Mouse (Mus musculus) C2C12 (cell line): ENCODE measurements around the gene Gm49383. TPM values are rescaled to one million over a fixed set of nuclear protein-coding genes. Genes with fewer than 3 reads are reported as not detected.

Experiments used
- H3K27me3 ChIP-seq: one replicate; pipeline ENCODE4 v1.6.1; 2011; ENCODE audit not compliant: control insufficient read depth, insufficient read depth, insufficient read length
- H3K36me3 ChIP-seq: one replicate; pipeline ENCODE4 v1.6.1; 2011; ENCODE audit not compliant: control insufficient read depth, insufficient read depth
- H3K4me3 ChIP-seq: one replicate; pipeline ENCODE4 v1.5.1; 2011; ENCODE audit warnings: mild to moderate bottlenecking, control low read depth; ENCODE audit not compliant: poor library complexity, insufficient read depth, severe bottlenecking
- H3K79me2 ChIP-seq: one replicate; pipeline ENCODE4 v1.6.1; 2011; ENCODE audit not compliant: control insufficient read depth, insufficient read depth
- H3K79me3 ChIP-seq: one replicate; pipeline ENCODE4 v1.6.1; 2011; ENCODE audit warnings: low read depth, control low read depth
- H3ac ChIP-seq: one replicate; pipeline ENCODE3; 2011; ENCODE audit warnings: low read depth; ENCODE audit not compliant: control insufficient read depth, insufficient read length
- CEBPB ChIP-seq: IDR thresholded peaks from one replicate; pipeline ENCODE4 v1.6.1; 2011; ENCODE audit warnings: low read depth, mild to moderate bottlenecking, control low read depth, moderate library complexity
- CTCF ChIP-seq: IDR thresholded peaks from one replicate; pipeline ENCODE4 v1.5.1; 2011; ENCODE audit not compliant: control insufficient read depth, insufficient read depth, insufficient read length
- FOSL1 ChIP-seq: IDR thresholded peaks from one replicate; pipeline ENCODE4 v1.8.0; 2011; ENCODE audit warnings: mild to moderate bottlenecking, low read length; ENCODE audit not compliant: poor library complexity, insufficient read depth, severe bottlenecking
- MAX ChIP-seq: IDR thresholded peaks from one replicate; pipeline ENCODE4 v1.6.1; 2011; ENCODE audit warnings: mild to moderate bottlenecking, control low read depth
- MYOD1 ChIP-seq: IDR thresholded peaks from one replicate; pipeline ENCODE4 v1.6.1; 2011; ENCODE audit warnings: low read depth; ENCODE audit not compliant: control insufficient read depth, insufficient read length
- MYOG ChIP-seq: IDR thresholded peaks from one replicate; pipeline ENCODE4 v1.6.1; 2011; ENCODE audit not compliant: control insufficient read depth, insufficient read length; ENCODE audit errors: extremely low read depth
- USF1 ChIP-seq: IDR thresholded peaks from one replicate; pipeline ENCODE4 v1.6.1; 2011; ENCODE audit warnings: low read depth, mild to moderate bottlenecking, control low read depth, moderate library complexity
- microRNA-seq: library from miRNA; unstranded; fragments of <30 nt; microRNA quantifications from one replicate; pipeline ENCODE4, GENCODE M21; 2019; ENCODE audit warnings: borderline microRNAs expressed
- polyA plus RNA-seq: library from polyadenylated mRNA; unstranded; fragments of >200 nt; fragmentation: generic; extraction: Trizol; gene quantifications from one replicate; pipeline ENCODE4 v1.2.1, GENCODE M21; 2012; ENCODE audit warnings: missing spikeins

The Gm49383 gene
- polyA plus RNA-seq, 1 experiment, result 15.4 TPM

- no peaks in the 10 kb centered on the region for H3K27me3 ChIP-seq
- no peaks in the 10 kb centered on the region for H3K36me3 ChIP-seq
- TF ChIP-seq FOSL1 (no peak), MYOD1 (no peak), MYOG (no peak), CTCF (no peak), MAX (no peak), USF1 (no peak), CEBPB (no peak)
- no peaks in the 10 kb centered on the region for H3K79me3 ChIP-seq
- H3ac ChIP-seq, result no peak overlapping the region
- H3K79me2 ChIP-seq, result no peaks in the 10 kb centered on the region
- H3K4me3 ChIP-seq, result no peak overlapping the region
Measured at GRCm38 (mm10) chr12:69150049-69150448, 46.9 kb downstream of the Gm49383 start.

GRCm38 (mm10) chr12:69147166-69147735 is 49.7 kb downstream of the Gm49383 start:
- Histone ChIP-seq H3ac (no peak overlapping the region), H3K36me3 (no peaks in the 10 kb centered on the region), H3K27me3 (no peaks in the 10 kb centered on the region), H3K4me3 (no peak overlapping the region), H3K79me2 (no peaks in the 10 kb centered on the region), H3K79me3 (no peaks in the 10 kb centered on the region)
- TF ChIP-seq MAX (no peak), FOSL1 (no peak), USF1 (no peak), CTCF (no peak), CEBPB (no peak), MYOD1 (no peak), MYOG (no peak)

- no peaks in the 10 kb centered on the region for H3K36me3 ChIP-seq
- no peaks in the 10 kb centered on the region for H3K79me2 ChIP-seq
- peaks cover 3% of the 10 kb centered on the region for H3K27me3 ChIP-seq
- TF ChIP-seq CTCF, result no peak
- no peak for TF ChIP-seq MYOG
- TF ChIP-seq MAX, result no peak
- TF ChIP-seq MYOD1, result no peak
- no peak for TF ChIP-seq CEBPB
- no peak for TF ChIP-seq FOSL1
- TF ChIP-seq USF1, result no peak
- no peak overlapping the region for H3K4me3 ChIP-seq
- H3K79me3 ChIP-seq, result no peaks in the 10 kb centered on the region
- H3ac ChIP-seq, result no peak overlapping the region
Measured at GRCm38 (mm10) chr12:69143460-69143859, 53.4 kb downstream of the Gm49383 start.

GRCm38 (mm10) chr12:69139841-69140240 is 57.1 kb downstream of the Gm49383 start:
- TF ChIP-seq USF1 (no peak), CTCF (no peak), CEBPB (no peak)
- Histone ChIP-seq H3K27me3 (peaks cover 6% of the 10 kb centered on the region), H3ac (no peak overlapping the region), H3K36me3 (no peaks in the 10 kb centered on the region), H3K4me3 (no peak overlapping the region), H3K79me2 (no peaks in the 10 kb centered on the region), H3K79me3 (no peaks in the 10 kb centered on the region)

GRCm38 (mm10) chr12:69139201-69139600 is 57.7 kb downstream of the Gm49383 start:
- H3K79me3 ChIP-seq, result no peaks in the 10 kb centered on the region
- TF ChIP-seq MYOD1 (no peak), CTCF (no peak), MYOG (no peak), FOSL1 (no peak), MAX (no peak), CEBPB (no peak), USF1 (no peak)

More at GRCm38 (mm10) chr12:69139201-69139600, 57.7 kb downstream of the Gm49383 start:
- H3ac ChIP-seq, result no peak overlapping the region
- no peak overlapping the region for H3K4me3 ChIP-seq
- no peaks in the 10 kb centered on the region for H3K79me2 ChIP-seq
- H3K27me3 ChIP-seq, result peaks cover 6% of the 10 kb centered on the region
- no peaks in the 10 kb centered on the region for H3K36me3 ChIP-seq

Small RNA genes lying within 50 kb of the gene (microRNA-seq; reads per million reads assigned to microRNA genes)
- gene Gm47287 (not detected), gene Gm47295 (0.12 reads per million)

Other genes starting within 250 kb of the Gm49383 start
- 10,268 TPM for gene Rps29, start 37.9 kb downstream of the Gm49383 start, polyA plus RNA-seq
- gene Lrr1, start 28.3 kb downstream of the Gm49383 start, polyA plus RNA-seq, result 30.4 TPM
- 980 TPM for gene Rpl36al, start 13.0 kb downstream of the Gm49383 start, polyA plus RNA-seq
- 39.6 TPM for gene Mgat2, start 12.9 kb downstream of the Gm49383 start, polyA plus RNA-seq
- gene Dnaaf2, start 1.3 kb upstream of the Gm49383 start, polyA plus RNA-seq, result 6.5 TPM
- 14.2 TPM for gene Gm49384, start 7.2 kb upstream of the Gm49383 start, polyA plus RNA-seq
- 14.2 TPM for gene Pole2, start 31.1 kb upstream of the Gm49383 start, polyA plus RNA-seq
- 1.8 TPM for gene Klhdc1, start 44.1 kb upstream of the Gm49383 start, polyA plus RNA-seq
- 62.6 TPM for gene Klhdc2, start 99.6 kb upstream of the Gm49383 start, polyA plus RNA-seq
- gene Nemf, start 160.1 kb upstream of the Gm49383 start, polyA plus RNA-seq, result 6.4 TPM
- 87.3 TPM for gene Arf6, start 175.0 kb upstream of the Gm49383 start, polyA plus RNA-seq
- gene Gm9887, start 175.4 kb upstream of the Gm49383 start, polyA plus RNA-seq, result 6.5 TPM